Mouse (Mus musculus) adrenal gland (tissue): ENCODE data around the gene 1110032F04Rik.
"Not testable (repeated sequence)": the region's sequence is repeated elsewhere in the genome, so short reads cannot be mapped to it uniquely, and the experiment has no call there.

Source experiments
- intact Hi-C: fragments of 180-260 bp; cut with DNase I; formaldehyde crosslinking; loops from one replicate; pipeline ENCODE4 v1.15.1; 2025
- long read RNA-seq, 2 experiments: library from polyadenylated mRNA; unstranded; transcript quantifications; one replicate each; pipeline ENCODE4 v2.0.0; 2020; ENCODE audit warnings: borderline replicate concordance in 1 of 2; ENCODE audit not compliant: insufficient replicate concordance in 1 of 2

The 1110032F04Rik gene
- long read RNA-seq, experiment 1 = 0 reads
- long read RNA-seq, experiment 2, partial matches to known transcripts = 0 of 1 reads
- long read RNA-seq, experiment 2, other reads (novel, unspliced or antisense) = 0 of 1 reads

GRCm38 (mm10) chr3:68869211-68869690, at the start of gene 1110032F04Rik:
Gene 1110032F04Rik (plus strand): TSS chr3:68869586.
- intact Hi-C loops = no loop called here

- intact Hi-C loops = no loop called here
These were observed 48.0 kb upstream of the 1110032F04Rik start for GRCm38 (mm10) chr3:68821406-68821805.

GRCm38 (mm10) chr3:68821926-68822341, 47.5 kb upstream of the 1110032F04Rik start:
- intact Hi-C loops = no loop called here

GRCm38 (mm10) chr3:68823876-68824764, 45.3 kb upstream of the 1110032F04Rik start:
- intact Hi-C loops = no loop called here

- intact Hi-C loops = no loop called here
These were observed 44.7 kb upstream of the 1110032F04Rik start for GRCm38 (mm10) chr3:68824765-68825090.

- intact Hi-C loops = no loop called here
These were observed 44.2 kb upstream of the 1110032F04Rik start for GRCm38 (mm10) chr3:68825151-68825550.

GRCm38 (mm10) chr3:68827671-68828070, 41.7 kb upstream of the 1110032F04Rik start:
- intact Hi-C loops = no loop called here

- intact Hi-C loops = no loop called here
These were observed 39.4 kb upstream of the 1110032F04Rik start for GRCm38 (mm10) chr3:68829944-68830343.

- intact Hi-C loops = no loop called here
These were observed 32.4 kb upstream of the 1110032F04Rik start for GRCm38 (mm10) chr3:68836857-68837499.

GRCm38 (mm10) chr3:68840206-68840605, 29.2 kb upstream of the 1110032F04Rik start:
- intact Hi-C loops = no loop called here

GRCm38 (mm10) chr3:68844025-68844424, 25.4 kb upstream of the 1110032F04Rik start:
- intact Hi-C loops = no loop called here

- intact Hi-C loops = no loop called here
These were observed 21.1 kb upstream of the 1110032F04Rik start for GRCm38 (mm10) chr3:68848323-68848722.

- intact Hi-C loops = no loop called here
These were observed 17.0 kb upstream of the 1110032F04Rik start for GRCm38 (mm10) chr3:68852414-68852813.

- intact Hi-C loops = no loop called here
These were observed 543 bp downstream of the 1110032F04Rik start for GRCm38 (mm10) chr3:68869691-68870567.

GRCm38 (mm10) chr3:68870568-68870950, 1.2 kb downstream of the 1110032F04Rik start:
- intact Hi-C loops = no loop called here

GRCm38 (mm10) chr3:68874079-68874478, 4.7 kb downstream of the 1110032F04Rik start:
- intact Hi-C loops = no loop called here

GRCm38 (mm10) chr3:68886845-68887244, 17.5 kb downstream of the 1110032F04Rik start:
- intact Hi-C loops = no loop called here

- intact Hi-C loops = no loop called here
These were observed 26.0 kb downstream of the 1110032F04Rik start for GRCm38 (mm10) chr3:68895426-68895825.

GRCm38 (mm10) chr3:68897154-68897553, 27.8 kb downstream of the 1110032F04Rik start:
- intact Hi-C loops = no loop called here

GRCm38 (mm10) chr3:68902636-68903035, 33.2 kb downstream of the 1110032F04Rik start:
- intact Hi-C loops = not testable (repeated sequence)
